Mouse (Mus musculus) CD4-positive, CD25-positive, alpha-beta regulatory T cell, adult 2 months (primary cell): Measurements from ENCODE around the gene Islr2.

Experiments used
- DNase-seq: peaks from one replicate; pipeline ENCODE4 v3.0.0-alpha.2; 2012; ENCODE audit warnings: low read depth, low spot score

Gene Islr2

GRCm38 (mm10) chr9:58196610-58197567 lies 7.2 kb downstream of the Islr2 start:
- DNase-seq, result no peak

GRCm38 (mm10) chr9:58196141-58196540 lies 8.0 kb downstream of the Islr2 start:
- no peak for DNase-seq

DNA sequence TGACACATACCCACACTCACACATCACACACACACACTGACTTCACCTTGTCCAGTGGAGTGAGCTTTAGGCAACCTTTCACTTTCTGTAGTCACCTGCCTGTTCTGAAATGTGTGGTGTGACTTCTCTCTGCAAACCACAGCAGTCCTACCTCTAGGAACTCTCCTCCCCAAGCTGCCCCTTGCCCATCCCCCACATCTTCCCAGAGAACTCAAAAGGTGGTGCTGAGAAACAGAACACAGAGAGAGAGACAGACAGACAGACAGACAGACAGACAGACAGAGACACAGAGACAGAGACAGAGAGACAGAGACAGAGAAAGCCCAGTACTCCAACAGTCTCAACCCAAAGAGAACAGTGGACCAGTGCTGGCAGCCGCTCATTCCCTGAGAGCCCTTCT lies 8.4 kb downstream of the Islr2 start:
- no peak for DNase-seq

DNA sequence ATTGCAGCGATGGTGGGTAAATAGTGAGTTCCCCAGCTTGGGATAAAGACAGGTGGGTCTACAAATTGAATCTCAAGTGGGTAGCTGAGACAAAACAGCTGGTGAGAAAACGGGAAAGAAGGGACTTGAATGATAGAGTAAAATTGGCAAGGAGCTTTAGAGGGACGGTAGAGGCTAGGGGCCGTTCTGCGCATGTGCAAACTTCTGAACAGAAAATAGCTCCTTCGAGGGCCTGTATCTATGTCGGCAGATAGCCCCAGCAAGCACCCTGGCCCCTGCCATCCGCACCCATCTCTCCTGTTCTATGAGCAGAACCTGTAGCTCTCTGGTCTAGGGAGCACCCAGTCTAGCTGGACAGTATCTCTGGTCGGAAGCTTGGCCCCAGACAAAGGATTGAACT lies 9.9 kb downstream of the Islr2 start:
- DNase-seq, result no peak

DNA sequence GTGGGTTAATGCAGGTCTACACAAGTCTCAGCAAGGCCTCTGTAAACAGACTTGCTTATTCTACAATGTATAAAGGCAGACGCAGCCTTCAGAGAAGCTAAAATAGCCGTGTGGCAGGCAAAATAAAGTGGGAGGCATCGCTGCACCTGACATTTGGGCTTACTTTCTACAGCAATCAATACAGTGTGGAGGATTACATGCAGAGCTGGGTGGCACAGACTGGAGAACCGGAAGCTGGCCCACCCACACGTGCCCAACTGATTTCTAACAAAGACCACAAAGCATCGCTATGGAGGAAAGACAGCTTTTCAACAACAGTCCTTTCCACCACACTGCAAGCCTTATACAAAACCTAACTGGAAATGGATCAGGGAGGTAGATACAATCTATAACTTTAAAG lies 19.7 kb downstream of the Islr2 start:
- DNase-seq, result no peak

DNA sequence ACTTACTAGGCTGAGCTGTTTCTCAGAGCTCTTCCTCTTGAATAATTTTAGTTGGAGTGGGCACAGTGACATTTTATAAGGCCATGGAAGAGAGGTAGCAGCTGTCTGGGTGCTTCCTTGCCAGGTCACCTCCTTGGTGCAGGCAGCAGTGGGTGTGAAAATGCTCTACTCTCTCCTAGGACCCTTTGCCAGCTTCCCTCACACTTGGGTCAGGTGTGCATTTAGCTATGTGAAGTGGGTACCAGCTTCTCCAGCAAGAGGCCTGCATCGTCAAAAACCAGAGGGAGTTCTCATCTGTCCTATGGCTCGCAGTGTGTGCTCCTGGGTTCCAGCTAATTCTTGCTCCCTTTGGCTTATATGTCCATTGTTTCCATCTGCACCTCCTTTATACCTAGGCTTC lies 24.7 kb downstream of the Islr2 start:
- no peak for DNase-seq

DNA sequence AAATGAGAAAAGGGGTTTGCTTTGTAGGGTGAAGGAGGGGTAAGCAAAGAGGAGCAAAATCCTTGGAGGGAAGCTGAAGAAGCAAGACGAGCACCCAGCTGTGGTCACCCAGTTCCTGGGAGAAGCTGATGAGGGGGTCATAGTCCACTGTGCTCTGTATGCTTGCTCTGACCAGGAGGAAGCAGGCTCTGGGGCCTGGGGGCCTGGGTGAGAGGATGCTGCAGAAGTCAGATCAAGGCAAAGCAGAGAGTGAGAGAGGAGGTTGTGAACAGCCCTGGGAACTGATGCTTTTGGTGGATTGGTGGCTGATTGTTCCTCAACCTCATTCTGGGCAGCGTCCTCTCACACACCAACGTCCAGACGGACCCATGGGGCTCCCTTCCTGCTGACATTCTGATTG lies 27.0 kb downstream of the Islr2 start:
- DNase-seq, result no peak

- no peak for DNase-seq
Observed at GRCm38 (mm10) chr9:58175745-58176487, 28.2 kb downstream of the Islr2 start.

GRCm38 (mm10) chr9:58174818-58175251 lies 29.3 kb downstream of the Islr2 start:
- DNase-seq, result no peak

GRCm38 (mm10) chr9:58172863-58173262 lies 31.3 kb downstream of the Islr2 start:
- no peak for DNase-seq

DNA sequence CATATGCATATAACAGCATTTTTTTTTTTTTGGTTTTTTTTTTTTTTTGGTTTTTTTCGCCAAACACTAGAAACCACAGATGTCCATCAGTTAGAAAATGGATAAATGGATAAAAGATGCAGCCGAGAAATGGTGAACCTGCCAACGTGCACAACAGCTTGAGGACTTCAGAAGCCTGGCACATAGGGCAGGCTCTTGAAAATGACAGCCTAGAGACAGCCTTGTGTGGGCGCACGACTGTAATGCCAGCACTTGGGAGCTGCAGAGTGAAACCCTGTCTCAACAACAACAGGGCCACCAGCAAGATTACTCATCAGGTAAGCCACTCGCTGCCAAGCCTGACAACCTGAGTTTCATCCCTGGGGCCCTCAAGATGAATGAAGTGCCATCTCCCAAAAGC lies 34.7 kb downstream of the Islr2 start:
- DNase-seq, result no peak

DNA sequence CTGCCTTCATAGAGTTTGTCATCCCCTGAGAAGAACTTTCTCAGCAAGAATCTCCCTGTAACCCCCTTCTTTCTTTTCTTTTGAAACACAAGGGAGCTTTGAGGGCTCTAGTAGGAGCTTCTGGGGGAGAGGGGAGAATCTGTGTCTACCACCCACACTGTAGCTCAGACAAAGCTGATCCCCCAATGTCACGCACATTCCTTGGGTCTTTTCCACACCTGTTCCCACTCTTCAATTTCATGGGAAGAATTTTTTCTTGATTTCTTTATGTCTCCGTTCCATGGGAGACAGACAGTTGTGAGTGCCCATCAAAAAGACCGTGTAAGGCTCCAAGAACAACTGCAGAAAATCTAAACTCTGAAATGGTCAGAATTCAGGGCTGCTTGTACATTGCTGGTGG lies 35.2 kb downstream of the Islr2 start:
- no peak for DNase-seq

GRCm38 (mm10) chr9:58165779-58166178 lies 38.3 kb downstream of the Islr2 start:
- no peak for DNase-seq

GRCm38 (mm10) chr9:58163146-58163545 lies 41.0 kb downstream of the Islr2 start:
- no peak for DNase-seq

DNA sequence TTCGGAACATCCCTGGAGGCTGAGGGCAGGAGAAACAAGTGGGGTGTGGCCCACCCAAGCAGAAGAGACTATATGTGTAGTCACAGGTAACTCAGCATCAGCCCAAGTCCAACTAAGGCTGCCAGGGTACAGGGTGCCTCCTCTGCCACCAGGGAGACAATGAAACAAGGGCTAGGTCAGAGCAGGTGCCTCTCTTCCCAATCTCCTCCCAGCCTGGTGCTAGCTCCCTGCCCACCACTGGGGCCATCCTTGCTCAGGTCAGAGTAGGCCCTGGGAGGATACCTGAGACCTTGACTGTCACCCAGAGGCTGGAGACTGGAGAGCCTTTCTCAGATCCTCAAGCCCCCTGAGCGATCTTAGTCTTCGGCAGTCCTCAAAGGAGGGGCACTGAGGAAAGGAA lies 41.9 kb downstream of the Islr2 start:
- DNase-seq, result no peak

- DNase-seq, result no peak
Observed at GRCm38 (mm10) chr9:58160315-58160714, 43.8 kb downstream of the Islr2 start.

- no peak for DNase-seq
Observed at GRCm38 (mm10) chr9:58159855-58160254, 44.3 kb downstream of the Islr2 start.

GRCm38 (mm10) chr9:58158541-58159311 lies 45.4 kb downstream of the Islr2 start:
- DNase-seq, result no peak

GRCm38 (mm10) chr9:58157838-58158237 lies 46.3 kb downstream of the Islr2 start:
- DNase-seq, result no peak

GRCm38 (mm10) chr9:58156819-58157560 lies 47.1 kb downstream of the Islr2 start:
- DNase-seq, result no peak

GRCm38 (mm10) chr9:58155366-58155765 lies 48.8 kb downstream of the Islr2 start:
- DNase-seq, result no peak
